Mouse (Mus musculus) adrenal gland, postnatal 14 days (tissue): ENCODE results near the gene Bivm. TPM values are rescaled to one million over a fixed set of nuclear protein-coding genes. Genes with fewer than 3 reads are reported as not detected.

Experiments
- DNase-seq: peaks from one replicate; pipeline ENCODE4 v3.0.0; 2021; ENCODE audit warnings: mixed read lengths
- total RNA-seq: library from RNA; stranded (reverse); gene quantifications from 2 replicates; pipeline ENCODE4 v1.2.3, GENCODE M21; 2021

Gene Bivm
- total RNA-seq, 1 experiment from 2014 or later: 14.3 TPM

- peak; percentile 8 for DNase-seq
Measured at GRCm38 (mm10) chr1:44173903-44174302, 55.1 kb downstream of the Bivm start.

- no peak for DNase-seq
Measured at GRCm38 (mm10) chr1:44178086-44178485, 59.3 kb downstream of the Bivm start.

DNA sequence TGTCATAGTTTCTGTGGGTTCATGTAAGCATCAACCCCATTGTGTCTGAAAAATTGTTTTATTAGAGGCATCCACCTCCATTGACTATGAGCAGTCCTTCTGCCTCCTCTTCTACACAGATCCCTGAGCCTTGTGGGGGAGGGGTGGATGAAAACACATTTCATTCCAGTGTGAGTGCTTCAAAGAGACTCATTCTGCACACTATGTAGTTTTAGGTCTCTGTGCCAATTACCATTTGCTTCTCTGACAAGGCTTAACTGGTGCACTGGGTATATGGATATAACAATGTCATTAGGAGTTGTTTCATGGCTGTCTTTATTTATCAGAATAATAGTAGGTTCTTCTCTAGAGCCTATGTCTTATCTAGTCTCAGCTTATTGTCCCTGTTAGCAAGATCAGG, 67.6 kb downstream of the Bivm start:
- peak; percentile 21 for DNase-seq

Other genes with a start within 250 kb of the Bivm start
- 49.8 and 53.3 TPM in 2 replicates for gene Tpp2, start 185.3 kb upstream of the Bivm start, total RNA-seq
- gene Mettl21c, start 98.9 kb upstream of the Bivm start, total RNA-seq: not detected in 2 replicates
- 0.08 TPM in 1 of 2 replicates, not detected in the other for gene Gm8251, start 57.0 kb upstream of the Bivm start, total RNA-seq
- 12.9 and 13.3 TPM in 2 replicates for gene Tex30, start 16.5 kb upstream of the Bivm start, total RNA-seq
- 23.5 TPM in 2 replicates for gene Kdelc1, start 149 bp upstream of the Bivm start, total RNA-seq
- 18.7 and 18.8 TPM in 2 replicates for gene Ercc5, start 28.8 kb downstream of the Bivm start, total RNA-seq
- gene Mettl21e, start 100.0 kb downstream of the Bivm start, total RNA-seq: not detected in 2 replicates